Mouse (Mus musculus) E14TG2a.4 (cell line): ENCODE results near the gene Atxn7l1.

Experiments
- H3K27me3 ChIP-seq: 2 replicates; pipeline ENCODE4 v1.6.1; 2014; ENCODE audit warnings: low read length, control low read depth; ENCODE audit not compliant: insufficient read depth
- H3K36me3 ChIP-seq: 2 replicates; pipeline ENCODE4 v1.6.1; 2014; ENCODE audit warnings: low read length, control low read depth; ENCODE audit not compliant: insufficient read depth
- H3K4me1 ChIP-seq: replicated peaks from 2 replicates; pipeline ENCODE4 v1.6.1; 2014; ENCODE audit warnings: low read depth, low read length, control low read depth
- H3K4me3 ChIP-seq: replicated peaks from 2 replicates; pipeline ENCODE4 v1.5.1; 2014; ENCODE audit warnings: mild to moderate bottlenecking, low read length
- H3K9me3 ChIP-seq: 2 replicates; pipeline ENCODE4 v1.6.1; 2014; ENCODE audit warnings: low read length, control low read depth
- CTCF ChIP-seq: conservative IDR thresholded peaks from 2 replicates; pipeline ENCODE4 v1.5.1; 2014; ENCODE audit warnings: low read length
- NANOG ChIP-seq: IDR thresholded peaks from 2 replicates; pipeline ENCODE4 v1.6.1; 2014; ENCODE audit warnings: borderline replicate concordance, low read length, mixed read lengths
- POU5F1 ChIP-seq: IDR thresholded peaks from 2 replicates; pipeline ENCODE4 v1.6.1; 2014; ENCODE audit warnings: low read length, borderline replicate concordance

Atxn7l1 gene

DNA sequence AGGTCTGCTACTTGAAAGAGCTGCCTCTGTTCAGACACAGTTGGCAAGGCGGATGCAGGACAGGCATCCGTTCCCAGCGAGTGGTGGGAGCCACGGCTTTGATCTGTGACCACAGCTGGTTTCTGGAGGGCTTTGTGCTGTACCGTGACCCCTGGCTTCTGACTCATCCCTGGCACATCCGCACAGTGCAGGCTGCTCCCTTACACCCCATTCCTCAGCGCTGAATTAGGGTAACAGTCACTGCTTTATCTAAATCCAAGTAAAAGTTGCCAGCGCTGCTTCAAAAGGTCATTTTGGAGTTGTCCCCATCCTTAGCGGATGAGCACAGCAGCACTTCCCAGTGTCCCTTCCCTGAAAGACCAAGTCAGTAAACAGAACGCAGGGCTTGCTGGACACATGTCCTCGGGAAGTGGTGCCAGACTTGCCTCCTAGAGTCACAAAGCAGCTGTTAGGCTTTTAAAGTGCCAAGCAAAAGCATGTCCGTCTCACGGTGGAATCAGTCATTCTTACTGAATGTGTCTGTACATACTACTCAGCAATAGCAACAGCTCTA is 88.4 kb downstream of the Atxn7l1 start:
- Histone ChIP-seq H3K27me3 (no peaks in the 10 kb centered on the region), H3K4me3 (no peak overlapping the region), H3K4me1 (peaks cover 17% of the 10 kb centered on the region), H3K36me3 (no peaks in the 10 kb centered on the region), H3K9me3 (peaks cover 4% of the 10 kb centered on the region; the same call in 1 of the 2 replicates)
- TF ChIP-seq POU5F1 (no peak), CTCF (no peak), NANOG (no peak)

DNA sequence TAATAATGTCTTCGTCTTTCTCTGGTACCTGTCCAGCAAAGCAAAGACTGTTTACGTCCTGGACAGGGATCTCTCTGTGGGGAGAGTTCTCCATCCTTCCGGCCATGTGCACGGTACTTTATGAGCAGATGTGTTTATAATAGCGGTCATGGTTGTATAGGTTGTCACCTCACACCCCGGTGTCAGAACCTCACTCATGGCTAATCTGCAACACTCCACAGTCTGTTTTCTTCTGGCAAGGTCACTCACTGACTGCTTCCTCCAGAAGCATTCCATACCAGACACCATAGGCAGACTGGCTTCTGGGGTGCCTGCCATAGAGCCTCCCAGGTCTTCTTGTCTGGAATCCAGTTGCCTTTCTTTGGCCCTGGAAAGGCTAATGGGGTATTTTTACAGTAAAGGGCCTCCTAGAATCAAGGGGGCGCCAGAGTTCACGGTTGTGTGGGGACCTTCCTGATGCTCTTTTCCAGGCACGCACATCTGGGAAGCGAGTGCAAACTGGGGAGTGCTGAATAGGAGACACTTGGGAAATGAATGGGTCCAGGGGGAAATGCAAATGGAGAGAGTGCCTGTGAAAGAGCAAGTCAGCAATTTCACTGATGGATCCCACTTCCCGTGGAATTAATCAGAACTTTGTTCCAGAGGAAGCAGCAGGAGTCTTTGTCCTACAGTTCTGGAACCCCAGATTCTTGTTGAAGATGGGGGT is 89.0 kb downstream of the Atxn7l1 start:
- Histone ChIP-seq H3K4me3 (no peak overlapping the region), H3K36me3 (no peaks in the 10 kb centered on the region), H3K27me3 (no peaks in the 10 kb centered on the region), H3K9me3 (peaks cover 4% of the 10 kb centered on the region; the same call in 1 of the 2 replicates), H3K4me1 (peaks cover 17% of the 10 kb centered on the region)
- TF ChIP-seq CTCF (peak; percentile 29), POU5F1 (no peak), NANOG (no peak)

DNA sequence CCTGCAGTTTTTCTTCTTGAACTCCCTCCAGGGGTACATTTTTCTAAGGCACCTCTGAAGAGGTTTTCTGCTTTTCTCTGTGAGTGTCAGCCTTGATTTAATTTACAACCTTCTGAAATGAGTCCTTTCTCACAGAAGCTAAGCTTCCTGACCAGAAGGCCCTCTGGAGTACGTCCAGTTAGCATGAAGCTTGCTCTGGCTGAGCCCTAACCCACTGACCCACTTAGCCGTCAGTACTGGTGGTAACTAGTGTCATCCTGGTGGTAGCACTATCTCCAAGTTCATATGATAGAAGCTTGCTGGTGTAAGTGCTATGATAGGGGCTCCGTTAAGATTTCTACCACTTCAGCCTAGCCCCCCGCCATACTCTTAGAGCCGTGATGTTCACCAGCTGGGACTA is 89.6 kb downstream of the Atxn7l1 start:
- TF ChIP-seq CTCF (no peak), POU5F1 (no peak), NANOG (no peak)
- H3K4me3 ChIP-seq = no peak overlapping the region

DNA sequence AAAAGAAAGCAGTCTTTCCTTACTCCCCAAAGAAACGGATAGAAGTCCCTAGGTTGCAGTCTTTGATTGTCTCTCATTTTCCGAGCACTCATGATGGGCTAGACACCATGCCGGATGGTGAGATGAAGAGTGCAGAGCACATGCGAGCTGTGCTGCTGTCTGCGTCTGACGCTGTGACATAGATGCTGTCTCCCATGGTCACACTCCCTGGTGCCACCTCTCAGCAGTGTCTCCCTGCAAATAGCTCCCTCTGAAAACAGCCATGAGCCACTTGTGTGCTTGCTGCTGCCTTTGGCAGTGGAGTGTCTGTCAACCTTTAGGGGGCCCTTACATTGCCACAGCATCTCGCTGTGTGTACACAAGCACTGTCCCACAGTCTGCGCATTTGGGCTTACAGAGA is 95.2 kb downstream of the Atxn7l1 start:
- H3K4me1 ChIP-seq = peaks cover 20% of the 10 kb centered on the region
- H3K9me3 ChIP-seq = peaks cover 4% of the 10 kb centered on the region; the same call in 1 of the 2 replicates
- peaks cover 9% of the 10 kb centered on the region; the same call in 1 of the 2 replicates for H3K27me3 ChIP-seq
- H3K4me3 ChIP-seq = no peak overlapping the region
- TF ChIP-seq CTCF = no peak
- TF ChIP-seq NANOG = no peak
- TF ChIP-seq POU5F1 = no peak
- no peaks in the 10 kb centered on the region for H3K36me3 ChIP-seq

More for the DNA sequence above, 89.6 kb downstream of the Atxn7l1 start:
- Histone ChIP-seq H3K27me3 (no peaks in the 10 kb centered on the region), H3K9me3 (peaks cover 4% of the 10 kb centered on the region; the same call in 1 of the 2 replicates), H3K36me3 (no peaks in the 10 kb centered on the region), H3K4me1 (peaks cover 17% of the 10 kb centered on the region)

DNA sequence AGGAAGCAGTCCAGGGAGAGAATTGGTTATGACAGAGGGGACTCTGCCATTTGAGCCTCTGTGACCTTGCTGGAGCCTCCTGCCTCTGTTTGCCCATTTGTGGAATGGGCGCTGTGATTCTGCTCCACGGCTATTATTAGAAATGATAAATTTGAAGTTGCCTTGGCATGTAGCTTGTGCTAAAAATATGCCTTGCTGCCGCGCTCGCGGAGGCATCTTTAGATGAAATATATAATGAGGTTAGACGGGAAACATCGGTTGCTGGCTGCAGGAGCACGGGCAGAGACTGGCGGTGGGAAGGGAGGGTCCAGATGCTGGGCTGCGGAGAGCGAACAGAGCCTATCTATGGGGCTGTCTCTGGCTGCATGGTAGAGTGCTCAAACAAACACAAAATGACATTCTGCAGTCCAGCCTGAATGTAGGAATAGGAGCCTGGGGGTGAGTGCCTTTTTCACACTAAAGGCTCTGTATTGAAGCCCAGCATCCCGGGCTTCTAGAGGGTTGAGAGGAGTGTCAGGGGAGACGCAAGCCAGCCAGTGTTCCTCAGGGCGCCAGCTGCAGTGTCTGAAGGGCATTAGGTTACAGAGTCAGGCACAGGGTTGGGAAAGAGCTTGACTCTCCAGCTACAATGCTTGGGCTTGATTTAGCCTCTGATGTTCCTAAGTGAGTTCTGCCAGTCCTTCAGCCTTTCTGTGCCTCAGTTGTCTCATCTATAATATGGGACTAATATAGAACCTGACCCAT is 96.8 kb downstream of the Atxn7l1 start:
- H3K36me3 ChIP-seq = no peaks in the 10 kb centered on the region
- H3K4me1 ChIP-seq = peaks cover 26% of the 10 kb centered on the region
- peak overlapping the region; percentile 53 for H3K4me3 ChIP-seq
- peaks cover 9% of the 10 kb centered on the region; the same call in 1 of the 2 replicates for H3K27me3 ChIP-seq
- no peak for TF ChIP-seq CTCF
- TF ChIP-seq NANOG = no peak
- no peak for TF ChIP-seq POU5F1
- peaks cover 4% of the 10 kb centered on the region; the same call in 1 of the 2 replicates for H3K9me3 ChIP-seq

DNA sequence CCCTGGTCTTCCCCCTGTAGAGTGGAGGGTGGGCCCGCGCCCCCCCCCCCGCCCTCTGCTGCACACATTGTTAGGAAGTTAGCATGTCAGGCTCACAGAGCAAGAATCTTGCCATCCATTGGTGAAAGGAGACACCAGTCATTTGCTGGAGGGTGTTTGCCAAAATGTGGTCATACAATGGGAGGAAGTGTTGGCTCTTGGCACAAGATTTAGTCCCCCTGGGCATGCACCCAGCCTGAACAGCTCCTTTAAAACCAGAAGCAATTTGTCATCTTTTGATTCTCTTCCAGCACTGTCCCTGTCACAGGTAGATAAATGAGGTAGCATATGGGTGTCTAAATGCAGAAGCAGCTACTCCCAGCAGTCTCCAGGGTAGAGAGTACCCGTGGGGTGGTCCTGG is 98.0 kb downstream of the Atxn7l1 start:
- H3K36me3 ChIP-seq = no peaks in the 10 kb centered on the region
- no peak overlapping the region for H3K4me3 ChIP-seq
- H3K27me3 ChIP-seq = peaks cover 9% of the 10 kb centered on the region; the same call in 1 of the 2 replicates
- peaks cover 2% of the 10 kb centered on the region; the same call in 1 of the 2 replicates for H3K9me3 ChIP-seq
- H3K4me1 ChIP-seq = peaks cover 26% of the 10 kb centered on the region
- TF ChIP-seq POU5F1 (no peak), NANOG (no peak), CTCF (no peak)

DNA sequence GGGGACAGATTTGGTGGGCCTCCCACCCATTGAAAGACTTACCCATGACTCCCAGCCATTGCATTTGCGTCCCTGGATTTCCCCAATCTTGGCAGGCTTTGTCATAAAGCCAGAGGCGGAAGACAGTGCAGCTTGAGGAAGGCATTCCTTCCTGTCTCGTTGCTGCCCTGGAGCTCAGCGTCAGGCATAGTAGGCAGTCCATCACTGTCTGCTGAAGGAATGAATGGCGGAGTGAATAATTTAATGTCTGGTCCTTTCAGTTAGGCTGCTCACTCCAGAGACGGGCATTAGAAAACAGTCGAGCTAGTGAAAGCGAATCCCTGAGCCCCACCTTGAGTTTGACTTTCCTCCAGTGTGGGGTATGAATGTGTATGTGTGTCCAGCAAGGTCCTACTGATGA is 99.4 kb downstream of the Atxn7l1 start:
- Histone ChIP-seq H3K36me3 (no peaks in the 10 kb centered on the region), H3K4me3 (no peak overlapping the region), H3K4me1 (peaks cover 26% of the 10 kb centered on the region), H3K9me3 (no peaks in the 10 kb centered on the region), H3K27me3 (peaks cover 9% of the 10 kb centered on the region; the same call in 1 of the 2 replicates)
- TF ChIP-seq POU5F1 (no peak), CTCF (no peak)

DNA sequence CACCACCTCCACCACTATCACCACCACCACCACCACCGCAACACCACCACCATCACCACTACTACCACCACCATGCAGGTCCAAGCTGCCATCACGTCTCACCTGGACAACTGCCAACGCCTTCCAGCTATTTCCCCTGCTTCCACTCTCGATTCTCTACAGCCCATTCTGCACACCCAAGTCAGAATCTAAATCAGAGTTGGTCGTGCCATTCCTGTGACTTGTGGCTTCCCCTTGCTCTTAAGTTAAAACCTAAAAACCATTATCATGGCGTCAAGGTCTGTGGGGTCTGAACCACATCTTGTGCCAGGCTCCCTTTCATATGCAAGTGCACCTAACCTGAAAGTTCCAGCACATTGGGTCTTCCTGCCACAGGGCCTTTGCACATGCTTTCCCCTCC is 102.7 kb downstream of the Atxn7l1 start:
- TF ChIP-seq NANOG (no peak), CTCF (no peak), POU5F1 (no peak)
- Histone ChIP-seq H3K36me3 (no peaks in the 10 kb centered on the region), H3K27me3 (no peaks in the 10 kb centered on the region), H3K9me3 (no peaks in the 10 kb centered on the region), H3K4me3 (no peak overlapping the region), H3K4me1 (peaks cover 16% of the 10 kb centered on the region)
